Mouse (Mus musculus) forebrain, embryonic 15.5 days (tissue): Measurements from ENCODE around the gene Stum. TPM values are rescaled to one million over a fixed set of nuclear protein-coding genes. Genes with fewer than 3 reads are reported as not detected.

Experiments used
- ATAC-seq: fragments of 200-750 bp; cut with Nextera tagmentation; replicated peaks from 2 replicates; pipeline ENCODE4 v1.8.0; 2017; ENCODE audit warnings: mild to moderate bottlenecking, moderate TSS enrichment, moderate library complexity
- H3K27ac ChIP-seq: fragments of 300-500 bp; sonication (generic); replicated peaks from 2 replicates; pipeline ENCODE4 v1.5.1; 2015; ENCODE audit warnings: mild to moderate bottlenecking, inconsistent platforms
- H3K27me3 ChIP-seq: fragments of 300-500 bp; sonication (generic); 2 replicates; pipeline ENCODE4 v1.6.1; 2015; ENCODE audit warnings: inconsistent platforms
- H3K36me3 ChIP-seq: fragments of 300-500 bp; sonication (generic); 2 replicates; pipeline ENCODE4 v1.6.1; 2015; ENCODE audit warnings: mild to moderate bottlenecking, inconsistent platforms
- H3K4me1 ChIP-seq: fragments of 300-500 bp; sonication (generic); 2 replicates; pipeline ENCODE4 v1.6.1; 2015; ENCODE audit warnings: inconsistent platforms
- H3K4me2 ChIP-seq: fragments of 300-500 bp; sonication (generic); replicated peaks from 2 replicates; pipeline ENCODE4 v1.6.1; 2015; ENCODE audit warnings: mild to moderate bottlenecking, inconsistent platforms
- H3K4me3 ChIP-seq: fragments of 300-500 bp; sonication (generic); 2 replicates; pipeline ENCODE4 v1.5.1; 2015; ENCODE audit warnings: mild to moderate bottlenecking, inconsistent platforms
- H3K9ac ChIP-seq: fragments of 300-500 bp; sonication (generic); replicated peaks from 2 replicates; pipeline ENCODE4 v1.6.1; 2015; ENCODE audit warnings: mild to moderate bottlenecking, inconsistent platforms
- H3K9me3 ChIP-seq: fragments of 300-500 bp; sonication (generic); 2 replicates; pipeline ENCODE4 v1.6.1; 2016; ENCODE audit warnings: inconsistent platforms
- WGBS: fragments of 180-500 bp; shearing (Covaris S2); methylation state at CpG from one replicate; pipeline ENCODE4 v1.1.7; 2015; ENCODE audit warnings: mixed read lengths; 5-methylcytosine and 5-hydroxymethylcytosine counted together
- polyA plus RNA-seq: library from polyadenylated mRNA; unstranded; fragments of >200 nt; fragmentation: Nextera tagmentation; extraction: Ambion mirVana; gene quantifications from 2 replicates; pipeline ENCODE4 v1.2.1, GENCODE M21; 2015

Stum gene
- polyA plus RNA-seq, 1 experiment from 2014 or later: 4.1 TPM

DNA sequence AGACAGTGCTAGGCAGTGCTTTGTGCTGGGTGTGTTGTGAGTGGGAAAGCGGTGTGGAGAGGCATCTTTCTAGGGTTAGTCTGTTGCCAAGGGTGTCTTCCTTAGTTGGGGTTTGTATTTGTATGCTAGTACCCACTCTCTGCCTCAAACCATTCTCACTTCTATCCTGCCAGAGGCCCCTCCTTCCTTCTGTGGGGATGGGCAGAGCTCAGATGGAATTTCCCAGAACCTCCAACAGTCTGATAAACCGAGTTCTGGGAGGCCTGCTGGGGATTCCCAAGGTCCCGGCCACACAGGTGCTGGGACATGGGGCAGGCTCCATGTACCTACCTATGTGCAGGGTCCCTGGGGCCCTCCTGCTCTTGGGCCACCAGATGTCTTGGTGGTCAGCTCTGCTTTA is 59.4 kb downstream of the Stum start:
- Histone ChIP-seq H3K4me2 (no peak overlapping the region), H3K27ac (no peak overlapping the region), H3K9me3 (no peaks in the 10 kb centered on the region), H3K36me3 (no peaks in the 10 kb centered on the region), H3K27me3 (no peaks in the 10 kb centered on the region), H3K4me3 (no peak overlapping the region), H3K4me1 (peaks cover 23% of the 10 kb centered on the region), H3K9ac (no peak overlapping the region)
- no peak for ATAC-seq
- WGBS: 88% methylated on average over 3 of the region's 3 CpGs

DNA sequence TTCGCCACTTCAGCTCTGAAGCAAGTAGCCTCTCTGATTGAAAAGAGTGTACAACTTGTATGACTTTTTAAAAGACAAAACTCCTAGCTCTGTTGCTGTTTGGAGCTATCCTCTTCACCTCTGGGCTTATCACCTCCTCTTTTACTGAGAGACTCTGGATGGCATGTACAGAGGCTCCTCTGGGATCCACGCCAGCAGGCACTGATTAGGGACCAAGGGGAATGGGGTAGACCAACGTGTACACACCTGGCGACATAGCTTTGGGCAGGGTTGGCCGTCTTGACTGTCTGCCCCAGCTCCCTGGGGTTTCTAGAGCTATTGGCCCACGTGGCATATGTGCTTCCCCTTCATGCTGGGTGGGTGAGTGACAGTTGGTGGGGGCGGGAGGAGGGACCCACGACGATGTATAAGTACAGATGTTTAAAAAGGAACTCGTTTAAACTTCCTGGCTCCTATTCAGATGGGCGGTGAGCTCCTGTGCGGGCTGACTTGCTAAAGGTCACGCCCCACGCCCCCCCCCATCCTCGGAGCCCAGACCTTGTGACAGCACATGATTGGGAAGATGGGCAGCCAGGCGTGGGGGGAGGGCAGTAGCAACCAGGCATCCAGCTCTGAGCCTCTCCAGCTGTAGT is 60.2 kb downstream of the Stum start:
- Histone ChIP-seq H3K9ac (no peak overlapping the region), H3K27me3 (no peaks in the 10 kb centered on the region), H3K27ac (no peak overlapping the region), H3K36me3 (no peaks in the 10 kb centered on the region), H3K9me3 (no peaks in the 10 kb centered on the region), H3K4me1 (peaks cover 21% of the 10 kb centered on the region), H3K4me3 (no peak overlapping the region), H3K4me2 (no peak overlapping the region)
- ATAC-seq: no peak
- WGBS: 62% methylated on average over 16 of the region's 16 CpGs

DNA sequence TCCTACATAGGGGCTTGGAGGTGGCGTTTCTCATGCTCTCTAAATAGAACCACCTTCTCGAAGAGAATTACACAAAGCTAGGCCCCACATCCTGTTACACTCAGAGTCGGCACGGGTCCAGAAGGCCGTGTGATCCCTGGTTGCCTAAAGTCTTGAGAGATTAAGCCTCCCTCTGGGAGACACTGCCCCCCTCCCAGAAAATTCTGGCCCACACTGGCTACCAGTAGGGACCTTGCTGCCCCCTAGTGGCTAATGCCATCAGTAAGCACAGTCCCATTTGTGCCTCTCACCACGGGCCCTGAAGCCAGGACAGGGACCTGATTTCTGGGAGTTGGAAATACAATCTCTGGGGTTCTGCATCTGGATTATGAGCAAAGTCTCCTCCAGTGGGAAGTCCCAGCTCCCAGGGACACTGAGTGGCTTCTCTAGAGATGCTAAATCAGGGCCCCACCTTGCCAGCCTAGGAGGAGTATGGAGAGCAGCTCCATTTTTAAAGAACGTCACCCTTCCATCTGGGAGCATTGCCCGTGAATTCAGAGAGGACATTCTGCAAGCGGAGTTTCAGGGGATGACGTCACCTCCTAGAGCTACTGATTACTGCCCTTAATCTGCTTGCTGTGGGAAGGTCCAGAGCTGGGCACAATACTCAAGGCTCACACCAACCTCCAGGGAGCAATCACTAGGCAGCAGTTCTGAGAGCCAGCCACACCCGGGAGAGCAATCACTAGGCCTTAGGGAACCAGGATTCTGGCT is 61.1 kb downstream of the Stum start:
- 22% methylated on average over 11 of the region's 11 CpGs for WGBS
- H3K4me2 ChIP-seq: 0 out of 2 replicates have a peak overlapping the region, but pooled peaks have one; percentile 11
- H3K9ac ChIP-seq: no peak overlapping the region
- H3K36me3 ChIP-seq: no peaks in the 10 kb centered on the region
- no peaks in the 10 kb centered on the region for H3K9me3 ChIP-seq
- no peaks in the 10 kb centered on the region for H3K27me3 ChIP-seq
- no peak overlapping the region for H3K4me3 ChIP-seq
- H3K4me1 ChIP-seq: peaks cover 17% of the 10 kb centered on the region
- no peak overlapping the region for H3K27ac ChIP-seq
- ATAC-seq: peak; percentile 39

DNA sequence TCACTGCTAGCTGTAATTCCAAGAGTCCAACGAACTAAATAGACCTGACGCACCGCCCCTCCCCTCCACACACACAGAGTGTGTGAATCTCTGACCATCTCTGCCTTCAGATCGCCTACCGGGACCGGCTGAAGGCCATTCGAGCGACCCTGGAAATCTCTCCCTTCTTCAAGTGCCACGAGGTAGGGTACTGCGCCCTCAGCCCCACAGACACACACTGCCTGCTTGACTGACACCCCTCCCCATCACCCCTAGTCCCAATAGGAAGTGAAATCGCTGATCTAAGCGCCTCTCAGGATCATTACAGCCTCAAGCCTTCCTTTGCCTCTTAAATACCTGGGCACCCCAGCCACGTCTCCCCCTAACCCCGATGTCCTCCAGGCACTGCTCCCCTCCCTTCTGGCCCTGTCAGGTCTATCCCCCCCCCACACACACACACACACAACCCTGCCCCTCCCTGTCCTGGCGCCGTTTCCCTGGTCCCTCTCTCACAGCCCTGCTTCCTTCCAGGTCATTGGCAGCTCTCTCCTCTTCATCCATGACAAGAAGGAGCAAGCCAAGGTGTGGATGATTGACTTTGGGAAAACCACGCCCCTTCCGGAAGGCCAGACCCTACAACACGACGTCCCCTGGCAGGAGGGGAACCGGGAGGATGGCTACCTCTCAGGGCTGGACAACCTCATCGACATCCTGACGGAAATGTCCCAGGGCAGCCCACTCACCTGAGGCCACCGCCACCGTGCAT is 62.0 kb downstream of the Stum start:
- WGBS: 62% methylated on average over 25 of the region's 25 CpGs
- H3K4me2 ChIP-seq: 0 out of 2 replicates have a peak overlapping the region, but pooled peaks have one; percentile 11
- H3K36me3 ChIP-seq: no peaks in the 10 kb centered on the region
- no peak overlapping the region for H3K9ac ChIP-seq
- no peak overlapping the region for H3K4me3 ChIP-seq
- H3K9me3 ChIP-seq: no peaks in the 10 kb centered on the region
- no peaks in the 10 kb centered on the region for H3K27me3 ChIP-seq
- peak overlapping the region; percentile 11; the same call in 1 of the 2 replicates for H3K27ac ChIP-seq
- H3K4me1 ChIP-seq: peaks cover 17% of the 10 kb centered on the region
- no peak for ATAC-seq

DNA sequence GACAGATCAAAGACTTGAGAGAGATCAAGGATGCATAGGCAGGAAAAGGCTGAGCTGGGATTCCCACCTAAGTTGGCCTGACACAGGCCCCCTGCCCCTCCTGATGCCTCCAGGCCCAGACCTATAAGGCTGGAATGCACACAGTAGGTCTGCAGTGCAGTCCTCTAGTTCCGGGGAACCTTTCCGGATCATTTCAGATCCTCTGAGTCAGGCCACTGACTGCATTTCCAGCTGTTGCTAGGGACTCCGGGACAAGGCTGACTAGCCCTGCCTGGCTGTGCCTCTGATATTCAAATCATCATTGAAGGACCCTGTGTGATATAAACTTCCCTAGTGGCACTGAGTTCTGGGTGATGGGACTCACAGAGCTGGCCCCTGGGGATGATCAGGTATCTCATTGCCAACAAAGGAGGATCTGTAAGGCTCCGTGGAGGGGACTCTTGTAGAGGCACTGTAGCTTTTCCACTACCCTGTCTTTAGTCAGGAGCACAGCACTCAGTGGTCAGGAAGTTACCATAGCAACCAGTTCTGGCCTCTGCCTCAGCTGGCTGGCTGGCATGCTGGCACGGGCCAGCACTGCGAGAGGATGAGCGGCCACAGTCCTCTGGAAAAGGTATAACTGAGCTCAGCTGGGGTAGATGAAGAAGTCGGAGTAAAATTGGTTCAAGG is 62.7 kb downstream of the Stum start:
- Histone ChIP-seq H3K36me3 (no peaks in the 10 kb centered on the region), H3K4me3 (no peak overlapping the region), H3K27ac (peak overlapping the region; percentile 11; the same call in 1 of the 2 replicates), H3K9me3 (no peaks in the 10 kb centered on the region), H3K4me2 (no peak overlapping the region), H3K4me1 (peaks cover 17% of the 10 kb centered on the region), H3K9ac (no peak overlapping the region), H3K27me3 (no peaks in the 10 kb centered on the region)
- 37% methylated on average over 8 of the region's 8 CpGs for WGBS
- peak; percentile 81 for ATAC-seq

DNA sequence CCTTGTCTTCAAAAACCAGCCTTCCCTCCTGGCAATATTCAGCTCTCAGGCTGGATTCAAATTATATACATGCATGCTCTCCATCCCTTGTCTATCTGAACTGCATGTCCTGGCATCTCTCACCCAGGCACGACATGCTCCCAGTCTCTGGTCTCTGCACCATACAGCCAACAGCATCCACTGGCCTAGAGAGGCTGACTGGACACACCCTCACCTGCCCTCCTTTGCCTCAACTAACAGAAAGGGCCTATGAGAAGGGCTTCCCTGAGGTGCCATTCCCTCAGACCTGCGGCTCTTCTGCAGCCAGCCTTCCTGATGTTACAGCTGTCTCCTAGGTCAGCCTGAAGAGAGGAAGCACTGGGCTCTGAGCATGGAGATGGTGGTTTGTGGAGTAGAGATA is 64.2 kb downstream of the Stum start:
- no peak overlapping the region for H3K4me3 ChIP-seq
- no peak overlapping the region for H3K9ac ChIP-seq
- no peak for ATAC-seq
- H3K27ac ChIP-seq: no peak overlapping the region
- no peaks in the 10 kb centered on the region for H3K36me3 ChIP-seq
- H3K9me3 ChIP-seq: no peaks in the 10 kb centered on the region
- H3K4me1 ChIP-seq: peaks cover 17% of the 10 kb centered on the region
- 95% methylated on average over 2 of the region's 2 CpGs for WGBS
- no peak overlapping the region for H3K4me2 ChIP-seq
- H3K27me3 ChIP-seq: no peaks in the 10 kb centered on the region

DNA sequence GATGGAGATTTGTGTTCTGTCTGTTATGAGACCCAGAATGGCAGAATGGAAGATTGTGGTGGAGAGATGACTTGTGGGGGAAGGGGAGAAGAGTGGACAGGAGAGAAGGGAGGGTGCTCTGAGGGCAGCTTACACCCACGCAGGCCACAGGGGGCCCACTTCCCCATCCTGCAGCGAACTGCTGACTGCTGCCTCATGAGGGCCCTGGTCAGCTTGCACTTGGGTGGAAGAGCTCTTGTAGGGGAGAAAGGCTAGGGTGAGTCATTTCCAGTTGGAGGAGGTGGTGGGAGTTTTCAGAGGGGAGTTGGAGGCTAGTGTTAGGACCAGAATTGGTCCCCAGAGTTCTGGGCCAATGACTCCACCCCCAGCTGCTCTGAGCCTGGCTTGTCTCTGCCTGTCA is 66.2 kb downstream of the Stum start:
- H3K9ac ChIP-seq: no peak overlapping the region
- H3K36me3 ChIP-seq: no peaks in the 10 kb centered on the region
- no peak overlapping the region for H3K27ac ChIP-seq
- peaks cover 15% of the 10 kb centered on the region for H3K4me1 ChIP-seq
- no peaks in the 10 kb centered on the region for H3K27me3 ChIP-seq
- H3K4me2 ChIP-seq: no peak overlapping the region
- no peaks in the 10 kb centered on the region for H3K9me3 ChIP-seq
- ATAC-seq: no peak
- no peak overlapping the region for H3K4me3 ChIP-seq
- 68% methylated on average over 2 of the region's 2 CpGs for WGBS

DNA sequence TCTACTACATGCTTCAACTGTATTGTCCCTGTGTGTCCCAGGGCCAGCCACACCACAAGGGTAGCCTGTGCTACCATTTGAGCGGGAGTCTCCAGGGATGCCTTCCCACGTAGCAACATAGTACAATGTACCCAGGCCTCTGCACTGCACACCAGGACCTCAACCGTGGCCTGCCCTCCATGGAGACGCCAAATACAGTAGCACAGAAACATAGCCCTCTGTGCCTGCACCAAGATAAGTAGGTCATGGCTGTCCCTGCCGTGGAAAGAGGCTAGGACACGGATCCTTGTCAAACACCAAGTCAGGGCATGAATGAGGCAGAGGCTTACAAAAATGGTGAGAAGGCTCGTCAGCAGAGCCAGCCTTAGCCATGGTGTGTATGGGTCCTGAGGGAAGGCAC is 67.5 kb downstream of the Stum start:
- no peaks in the 10 kb centered on the region for H3K27me3 ChIP-seq

DNA sequence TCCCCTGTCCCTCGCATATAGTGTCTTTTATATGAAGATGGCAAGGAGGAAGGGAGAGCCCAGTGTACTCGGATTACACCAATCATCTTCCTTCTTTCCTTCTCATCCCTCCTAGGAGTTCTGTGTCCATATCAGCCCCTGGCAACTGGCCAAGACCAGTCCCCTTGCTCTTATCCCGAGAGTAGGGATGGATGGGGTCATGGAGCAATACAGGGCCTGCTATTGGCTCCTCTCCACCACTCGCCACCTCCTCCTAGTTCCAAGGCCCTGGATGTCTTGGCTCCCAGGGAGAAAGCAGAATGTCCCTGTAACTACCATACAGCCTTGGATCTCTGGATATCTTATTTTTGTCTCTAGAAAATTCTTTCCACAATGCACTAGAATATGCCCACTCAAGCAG is 68.2 kb downstream of the Stum start:
- no peak overlapping the region for H3K4me2 ChIP-seq
- no peaks in the 10 kb centered on the region for H3K4me1 ChIP-seq
- no peak for ATAC-seq
- H3K4me3 ChIP-seq: no peak overlapping the region
- no peak overlapping the region for H3K27ac ChIP-seq
- no peaks in the 10 kb centered on the region for H3K9me3 ChIP-seq
- no peaks in the 10 kb centered on the region for H3K36me3 ChIP-seq
- H3K27me3 ChIP-seq: no peaks in the 10 kb centered on the region
- no peak overlapping the region for H3K9ac ChIP-seq
- 60% methylated on average over 4 of the region's 4 CpGs for WGBS

More for the DNA sequence above, 67.5 kb downstream of the Stum start:
- no peaks in the 10 kb centered on the region for H3K36me3 ChIP-seq
- WGBS: 90% methylated on average over 7 of the region's 7 CpGs
- no peak overlapping the region for H3K4me2 ChIP-seq
- H3K4me1 ChIP-seq: peaks cover 2% of the 10 kb centered on the region
- H3K9ac ChIP-seq: no peak overlapping the region
- no peak overlapping the region for H3K4me3 ChIP-seq
- ATAC-seq: no peak
- H3K9me3 ChIP-seq: no peaks in the 10 kb centered on the region
- H3K27ac ChIP-seq: no peak overlapping the region

DNA sequence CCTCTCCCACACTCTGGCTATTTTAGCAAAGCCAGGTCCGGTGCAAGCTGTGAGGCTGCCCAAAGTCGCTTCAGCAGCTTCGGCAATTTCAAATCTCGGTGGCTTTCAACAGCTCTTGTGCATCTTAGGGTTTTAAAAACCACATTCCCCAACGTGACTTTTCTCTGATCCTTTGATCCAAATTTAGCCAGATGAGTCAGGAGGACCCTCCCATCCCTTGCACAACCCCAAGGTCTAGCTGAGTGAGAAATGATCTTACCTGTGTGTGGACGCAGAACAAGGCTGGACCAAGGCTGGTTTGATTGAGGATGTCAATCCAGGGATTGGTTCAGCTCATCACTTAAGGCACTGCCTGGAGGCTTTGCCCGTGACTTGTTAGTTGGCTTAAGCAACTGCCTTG is 73.0 kb downstream of the Stum start:
- no peak for ATAC-seq
- no peaks in the 10 kb centered on the region for H3K36me3 ChIP-seq
- no peak overlapping the region for H3K27ac ChIP-seq
- no peak overlapping the region for H3K4me2 ChIP-seq
- H3K9me3 ChIP-seq: no peaks in the 10 kb centered on the region
- WGBS: 78% methylated on average over 7 of the region's 7 CpGs
- H3K9ac ChIP-seq: no peak overlapping the region
- H3K4me1 ChIP-seq: peaks cover 7% of the 10 kb centered on the region; the same call in 1 of the 2 replicates
- H3K4me3 ChIP-seq: no peak overlapping the region
- no peaks in the 10 kb centered on the region for H3K27me3 ChIP-seq

DNA sequence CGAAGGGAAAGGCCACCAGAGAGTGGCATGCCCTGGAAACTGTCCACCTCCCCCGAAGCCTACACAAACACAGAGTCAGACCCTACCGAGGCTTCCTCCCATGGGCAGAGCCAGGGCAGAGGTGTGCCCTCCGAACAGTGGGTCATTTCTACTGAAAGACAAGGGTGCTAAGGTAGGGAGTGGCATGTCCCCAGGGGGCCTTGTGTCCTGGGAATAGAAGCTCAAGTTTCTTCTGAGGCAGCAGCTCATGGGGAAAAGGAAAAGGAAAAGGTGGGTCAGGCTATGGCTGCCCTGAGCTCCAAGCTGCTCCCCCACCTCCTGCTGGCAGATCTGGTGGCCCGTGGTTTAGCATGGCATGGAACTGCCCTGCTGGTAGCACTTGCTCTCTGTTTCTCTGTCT is 73.5 kb downstream of the Stum start:
- peaks cover 7% of the 10 kb centered on the region; the same call in 1 of the 2 replicates for H3K4me1 ChIP-seq
- no peaks in the 10 kb centered on the region for H3K36me3 ChIP-seq
- no peaks in the 10 kb centered on the region for H3K9me3 ChIP-seq
- H3K4me3 ChIP-seq: no peak overlapping the region
- no peak for ATAC-seq
- no peak overlapping the region for H3K27ac ChIP-seq
- H3K4me2 ChIP-seq: no peak overlapping the region
- 79% methylated on average over 5 of the region's 5 CpGs for WGBS
- no peak overlapping the region for H3K9ac ChIP-seq
- no peaks in the 10 kb centered on the region for H3K27me3 ChIP-seq

DNA sequence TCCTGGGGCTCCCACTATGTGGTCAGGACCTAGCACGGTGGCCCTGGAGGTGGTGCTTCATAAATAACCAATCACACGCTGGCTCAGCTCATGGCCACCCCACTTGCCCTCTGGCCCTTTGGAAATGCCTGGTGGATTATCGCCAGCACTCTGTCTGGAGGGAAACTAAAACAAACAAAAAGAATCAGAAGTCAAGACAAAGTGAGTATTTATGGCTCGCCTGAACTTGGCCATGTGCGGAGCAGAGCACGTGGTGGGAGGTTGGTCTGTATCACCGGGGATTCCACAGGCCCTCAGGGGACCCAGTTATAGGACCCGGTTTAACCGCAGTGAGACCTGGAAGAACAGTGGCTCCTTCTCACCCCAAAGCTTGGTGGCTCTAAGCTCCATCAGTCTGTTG is 74.5 kb downstream of the Stum start:
- Histone ChIP-seq H3K36me3 (no peaks in the 10 kb centered on the region), H3K4me2 (no peak overlapping the region), H3K9me3 (no peaks in the 10 kb centered on the region), H3K4me3 (no peak overlapping the region), H3K27ac (no peak overlapping the region), H3K9ac (no peak overlapping the region), H3K27me3 (no peaks in the 10 kb centered on the region), H3K4me1 (peaks cover 7% of the 10 kb centered on the region; the same call in 1 of the 2 replicates)
- ATAC-seq: no peak
- 76% methylated on average over 9 of the region's 9 CpGs for WGBS
